Mouse (Mus musculus) liver, embryonic 12.5 days (tissue): ENCODE data around the gene Vmn2r90. TPM values are rescaled to one million over a fixed set of nuclear protein-coding genes. Genes with fewer than 3 reads are reported as not detected.
"Not testable (repeated sequence)": the region's sequence is repeated elsewhere in the genome, so short reads cannot be mapped to it uniquely, and the experiment has no call there.

Source experiments
- ATAC-seq: fragments of 200-750 bp; cut with Nextera tagmentation; 2 replicates; pipeline ENCODE4 v1.8.0; 2017; ENCODE audit warnings: moderate number of reproducible peaks, mild to moderate bottlenecking, moderate library complexity
- H3K27ac ChIP-seq: fragments of 300-500 bp; sonication (generic); 2 replicates; pipeline ENCODE4 v1.5.1; 2016; ENCODE audit warnings: mild to moderate bottlenecking
- H3K27me3 ChIP-seq: fragments of 300-500 bp; sonication (generic); replicated peaks from 2 replicates; pipeline ENCODE4 v1.6.1; 2016; ENCODE audit warnings: mild to moderate bottlenecking, moderate library complexity
- H3K36me3 ChIP-seq: fragments of 300-500 bp; sonication (generic); 2 replicates; pipeline ENCODE4 v1.6.1; 2016; ENCODE audit warnings: mild to moderate bottlenecking, moderate library complexity
- H3K4me1 ChIP-seq: fragments of 300-500 bp; sonication (generic); 2 replicates; pipeline ENCODE4 v1.6.1; 2016
- H3K4me2 ChIP-seq: fragments of 300-500 bp; sonication (generic); 2 replicates; pipeline ENCODE4 v1.6.1; 2016; ENCODE audit warnings: mild to moderate bottlenecking, moderate library complexity
- H3K4me3 ChIP-seq: fragments of 300-500 bp; sonication (generic); 2 replicates; pipeline ENCODE4 v1.5.1; 2016; ENCODE audit warnings: mild to moderate bottlenecking, moderate library complexity
- H3K9ac ChIP-seq: fragments of 300-500 bp; sonication (generic); 2 replicates; pipeline ENCODE4 v1.6.1; 2016; ENCODE audit warnings: mild to moderate bottlenecking, moderate library complexity
- H3K9me3 ChIP-seq: fragments of 300-500 bp; sonication (generic); replicated peaks from 2 replicates; pipeline ENCODE4 v1.6.1; 2016; ENCODE audit warnings: mild to moderate bottlenecking, moderate library complexity
- WGBS: fragments of 180-500 bp; shearing (Covaris S2); methylation state at CpG from one replicate; pipeline ENCODE4 v1.1.7; 2016; ENCODE audit not compliant: insufficient replicate concordance; 5-methylcytosine and 5-hydroxymethylcytosine counted together
- polyA plus RNA-seq: library from polyadenylated mRNA; unstranded; fragments of >200 nt; fragmentation: Nextera tagmentation; extraction: Ambion mirVana; gene quantifications from 2 replicates; pipeline ENCODE4 v1.2.1, GENCODE M21; 2016

Gene Vmn2r90
- not detected in 2 replicates for polyA plus RNA-seq

DNA sequence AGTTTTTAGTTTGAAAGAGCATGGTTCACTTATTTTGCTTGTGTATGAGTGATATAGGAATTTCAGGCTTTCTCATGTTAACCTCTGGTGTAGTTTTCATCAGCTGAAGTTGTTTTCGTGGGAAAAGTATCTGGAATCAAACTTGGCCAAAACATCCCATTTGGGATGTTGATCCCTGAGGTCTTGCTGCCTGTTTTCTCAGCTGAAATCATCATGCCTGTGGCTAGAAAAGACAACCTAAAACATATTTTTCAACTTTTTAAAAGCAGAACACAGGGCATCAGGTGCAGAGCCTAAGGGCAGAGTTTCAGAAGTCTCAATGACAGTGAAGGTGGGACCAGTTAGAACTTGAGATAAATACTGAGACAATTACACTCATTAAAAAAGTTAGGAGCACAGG, at the start of gene Vmn2r90:
Gene Vmn2r90, plus strand, starts transcription at position 301 of the 400 bp plus-strand sequence.
- Histone ChIP-seq H3K4me1 (no peaks in the 10 kb centered on the region), H3K4me2 (no peak within 1 kb of the TSS), H3K27ac (no peak within 1 kb of the TSS), H3K36me3 (no peaks in the 10 kb centered on the region), H3K27me3 (no peaks in the 10 kb centered on the region), H3K4me3 (no peak within 1 kb of the TSS), H3K9ac (no peak within 1 kb of the TSS), H3K9me3 (no peaks in the 10 kb centered on the region)
- ATAC-seq, result no peak
- WGBS, result 39% methylated on average over 1 of the region's 1 CpGs

GRCm38 (mm10) chr17:17654997-17655828, 48.3 kb upstream of the Vmn2r90 start:
- no peaks in the 10 kb centered on the region for H3K4me1 ChIP-seq
- no peak for ATAC-seq
- no peak overlapping the region for H3K27ac ChIP-seq
- H3K4me2 ChIP-seq, result no peak overlapping the region
- H3K27me3 ChIP-seq, result no peaks in the 10 kb centered on the region
- 12% methylated on average over 10 of the region's 10 CpGs for WGBS
- H3K9me3 ChIP-seq, result no peaks in the 10 kb centered on the region
- H3K4me3 ChIP-seq, result no peak overlapping the region
- no peak overlapping the region for H3K9ac ChIP-seq
- H3K36me3 ChIP-seq, result no peaks in the 10 kb centered on the region

GRCm38 (mm10) chr17:17655829-17656176, 47.7 kb upstream of the Vmn2r90 start:
- no peaks in the 10 kb centered on the region for H3K4me1 ChIP-seq
- no peaks in the 10 kb centered on the region for H3K36me3 ChIP-seq
- H3K9ac ChIP-seq, result no peak overlapping the region
- no peak overlapping the region for H3K27ac ChIP-seq
- H3K9me3 ChIP-seq, result no peaks in the 10 kb centered on the region
- ATAC-seq, result no peak
- H3K27me3 ChIP-seq, result no peaks in the 10 kb centered on the region
- 26% methylated on average over 2 of the region's 2 CpGs for WGBS
- H3K4me3 ChIP-seq, result no peak overlapping the region
- no peak overlapping the region for H3K4me2 ChIP-seq

DNA sequence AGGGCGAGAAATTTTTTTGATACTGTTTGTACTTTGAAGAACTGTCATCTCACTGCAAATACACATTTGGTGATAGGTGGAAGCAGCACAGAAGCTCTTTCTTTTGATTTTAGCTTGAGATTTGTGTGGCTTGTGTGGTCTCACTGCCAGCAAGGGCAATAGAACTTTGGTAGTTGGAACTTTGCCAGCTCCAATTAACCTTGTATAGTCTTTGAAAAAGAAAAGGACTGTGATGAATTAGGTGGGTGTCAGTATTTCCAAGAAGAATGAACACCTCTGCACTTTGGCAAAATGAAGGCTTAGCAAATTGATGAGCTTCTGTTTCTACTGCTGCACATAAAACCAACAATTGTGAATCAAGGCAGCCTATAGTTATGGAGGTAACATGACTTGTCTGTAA, 24.8 kb upstream of the Vmn2r90 start:
- no peaks in the 10 kb centered on the region for H3K9me3 ChIP-seq
- ATAC-seq, result no peak
- no peak overlapping the region for H3K4me3 ChIP-seq
- H3K27me3 ChIP-seq, result no peaks in the 10 kb centered on the region
- H3K36me3 ChIP-seq, result no peaks in the 10 kb centered on the region
- no peak overlapping the region for H3K9ac ChIP-seq
- H3K27ac ChIP-seq, result no peak overlapping the region
- H3K4me1 ChIP-seq, result no peaks in the 10 kb centered on the region
- H3K4me2 ChIP-seq, result no peak overlapping the region
- 72% methylated on average over 1 of the region's 1 CpGs for WGBS

DNA sequence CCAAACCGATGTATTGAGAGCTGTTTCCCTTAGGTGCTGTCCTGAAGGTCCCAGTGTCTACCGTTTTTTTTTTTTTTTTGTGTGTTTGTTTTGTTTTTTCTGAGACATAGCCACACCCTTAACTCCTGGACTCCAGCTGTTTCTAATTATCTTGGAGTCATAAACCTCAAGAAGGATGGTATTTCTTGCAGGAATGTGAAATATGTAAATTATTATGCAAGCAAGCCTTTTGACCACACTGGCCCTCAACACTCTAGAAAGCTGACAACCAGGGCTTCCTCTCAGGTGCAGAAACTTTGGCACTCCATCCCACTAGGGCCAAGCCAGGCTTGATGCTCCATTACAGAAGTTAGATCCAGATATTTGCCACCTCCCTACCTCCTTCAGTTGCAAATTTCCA, 12.9 kb upstream of the Vmn2r90 start:
- Histone ChIP-seq H3K4me1 (no peaks in the 10 kb centered on the region), H3K9ac (no peak overlapping the region), H3K9me3 (no peaks in the 10 kb centered on the region), H3K4me3 (no peak overlapping the region), H3K27me3 (no peaks in the 10 kb centered on the region), H3K27ac (no peak overlapping the region), H3K36me3 (no peaks in the 10 kb centered on the region), H3K4me2 (no peak overlapping the region)
- no peak for ATAC-seq
- WGBS, result 58% methylated on average over 2 of the region's 2 CpGs

GRCm38 (mm10) chr17:17732396-17732795, 28.8 kb downstream of the Vmn2r90 start:
- not testable (repeated sequence) for H3K4me1 ChIP-seq, ATAC-seq, H3K9ac ChIP-seq, H3K9me3 ChIP-seq, H3K4me2 ChIP-seq, H3K4me3 ChIP-seq, H3K36me3 ChIP-seq, H3K27me3 ChIP-seq, H3K27ac ChIP-seq
- 66% methylated on average over 4 of the region's 4 CpGs for WGBS

GRCm38 (mm10) chr17:17738635-17739034, 35.1 kb downstream of the Vmn2r90 start:
- Histone ChIP-seq H3K36me3 (no peaks in the 10 kb centered on the region), H3K4me3 (no peak overlapping the region), H3K27me3 (no peaks in the 10 kb centered on the region), H3K4me1 (no peaks in the 10 kb centered on the region), H3K9me3 (no peaks in the 10 kb centered on the region), H3K9ac (no peak overlapping the region), H3K4me2 (no peak overlapping the region), H3K27ac (no peak overlapping the region)
- no peak for ATAC-seq
- WGBS, result 65% methylated on average over 1 of the region's 1 CpGs

- 82% methylated on average over 7 of the region's 7 CpGs for WGBS
- not testable (repeated sequence) for ATAC-seq, H3K27me3 ChIP-seq, H3K27ac ChIP-seq, H3K4me2 ChIP-seq, H3K9me3 ChIP-seq, H3K36me3 ChIP-seq, H3K9ac ChIP-seq, H3K4me1 ChIP-seq, H3K4me3 ChIP-seq
These were observed 35.8 kb downstream of the Vmn2r90 start for GRCm38 (mm10) chr17:17739300-17739699.

- not testable (repeated sequence) for H3K27ac ChIP-seq, H3K9ac ChIP-seq, H3K36me3 ChIP-seq, H3K4me2 ChIP-seq, ATAC-seq, H3K27me3 ChIP-seq, H3K4me1 ChIP-seq, H3K9me3 ChIP-seq, H3K4me3 ChIP-seq
- 65% methylated on average over 5 of the region's 5 CpGs for WGBS
These were observed 36.4 kb downstream of the Vmn2r90 start for GRCm38 (mm10) chr17:17739936-17740335.

- not testable (repeated sequence) for H3K4me2 ChIP-seq, ATAC-seq, H3K27ac ChIP-seq, H3K4me1 ChIP-seq, H3K9me3 ChIP-seq, H3K36me3 ChIP-seq, H3K9ac ChIP-seq, H3K4me3 ChIP-seq, H3K27me3 ChIP-seq
These were observed 38.0 kb downstream of the Vmn2r90 start for GRCm38 (mm10) chr17:17741516-17741915.

DNA sequence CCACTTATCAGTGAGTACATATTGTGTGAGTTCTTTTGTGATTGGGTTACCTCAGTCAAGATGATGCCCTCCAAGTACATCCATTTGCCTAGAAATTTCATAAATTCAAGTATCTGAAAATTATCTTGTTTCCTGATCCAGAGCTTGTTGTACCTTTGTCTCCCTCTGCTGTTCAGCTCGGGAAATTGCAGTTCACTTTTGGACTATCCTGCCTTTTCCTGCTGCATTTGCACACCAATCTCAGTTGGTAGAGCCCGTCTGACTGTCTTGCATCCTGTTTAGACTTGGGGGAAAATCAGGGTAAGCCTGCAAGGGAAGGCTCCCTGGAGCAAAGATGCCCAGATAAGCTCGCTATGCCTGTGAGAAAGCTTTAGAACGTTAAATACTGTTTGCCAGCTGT, 45.8 kb downstream of the Vmn2r90 start:
- 3% methylated on average over 4 of the region's 4 CpGs for WGBS
- not testable (repeated sequence) for H3K27ac ChIP-seq, H3K4me2 ChIP-seq, H3K27me3 ChIP-seq, H3K36me3 ChIP-seq, ATAC-seq, H3K9me3 ChIP-seq, H3K9ac ChIP-seq, H3K4me1 ChIP-seq, H3K4me3 ChIP-seq

DNA sequence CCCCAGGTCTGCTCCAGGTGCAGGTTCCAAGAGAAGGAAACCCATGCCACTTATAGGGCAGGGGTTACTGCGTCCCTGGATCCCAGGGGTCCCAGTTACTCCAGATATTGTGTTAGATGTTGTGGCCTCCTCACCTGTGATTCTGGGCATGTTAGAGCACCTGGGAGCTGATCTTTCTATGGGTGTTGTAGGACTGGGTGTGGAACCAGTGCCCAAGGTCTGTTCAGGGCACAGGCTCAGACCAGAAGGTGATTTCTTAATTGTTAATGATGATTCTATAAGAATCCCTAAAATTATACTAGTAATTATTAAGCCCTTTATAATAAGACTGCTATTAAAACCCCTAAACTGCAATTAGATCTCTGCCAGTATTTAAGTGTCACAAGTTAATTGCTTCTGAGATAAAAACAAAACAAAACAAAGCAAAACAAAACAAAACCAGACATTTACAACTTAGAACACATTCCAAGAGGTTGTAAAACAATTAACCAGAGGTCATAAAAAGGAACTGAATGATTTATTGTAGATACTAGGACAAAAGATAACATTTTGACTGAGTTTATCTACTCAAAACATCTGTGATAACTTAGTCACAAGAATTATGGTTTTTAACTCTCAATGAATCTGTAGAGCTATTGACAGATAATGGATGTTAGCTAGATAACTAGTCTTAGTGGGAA, 59.2 kb downstream of the Vmn2r90 start:
- no peaks in the 10 kb centered on the region for H3K27me3 ChIP-seq

More for the DNA sequence above, 59.2 kb downstream of the Vmn2r90 start:
- Histone ChIP-seq H3K4me1 (no peaks in the 10 kb centered on the region), H3K36me3 (no peaks in the 10 kb centered on the region), H3K9ac (no peak overlapping the region), H3K9me3 (no peaks in the 10 kb centered on the region), H3K27ac (no peak overlapping the region), H3K4me2 (no peak overlapping the region), H3K4me3 (no peak overlapping the region)
- no peak for ATAC-seq
- 79% methylated on average over 1 of the region's 1 CpGs for WGBS
